Mouse (Mus musculus) layer of hippocampus, postnatal 10 days (tissue): ENCODE measurements around the gene Atp6v1fnb. TPM values are rescaled to one million over a fixed set of nuclear protein-coding genes. Genes with fewer than 3 reads are reported as not detected.

Experiments used
- DNase-seq, 2 experiments: peaks; one replicate each; pipeline ENCODE4 v3.0.0; 2021; ENCODE audit warnings: low spot score in 2 of 2
- total RNA-seq, 2 experiments: library from RNA; stranded (reverse); gene quantifications; 2 replicates each; pipeline ENCODE4 v1.2.3; 2021

Gene Atp6v1fnb
- total RNA-seq, 2 experiments from 2014 or later, result not detected

- DNase-seq, result no peak
Measured at GRCm38 (mm10) chr6:29522626-29523300, 51.5 kb downstream of the Atp6v1fnb start.

Other genes starting within 250 kb of the Atp6v1fnb start
- gene Hilpda, start 198.9 kb upstream of the Atp6v1fnb start, total RNA-seq, result 1 to 10 TPM; 7.3 to 7.6 TPM
- gene Fam71f2, start 191.8 kb upstream of the Atp6v1fnb start, total RNA-seq, result not detected
- not detected for gene Fam71f1, start 152.3 kb upstream of the Atp6v1fnb start, total RNA-seq
- 100 to 1,000 TPM; 105 to 109 TPM for gene Calu, start 123.4 kb upstream of the Atp6v1fnb start, total RNA-seq
- 1 to 10 TPM in 1 of 2 experiments, under 1 TPM in 1; 0.54 to 1.1 TPM for gene Opn1sw, start 83.0 kb upstream of the Atp6v1fnb start, total RNA-seq
- gene Ccdc136, start 75.1 kb upstream of the Atp6v1fnb start, total RNA-seq, result 10 to 100 TPM; 60.7 to 66.7 TPM
- 1 to 10 TPM; 4.0 to 4.4 TPM for gene Flnc, start 38.2 kb upstream of the Atp6v1fnb start, total RNA-seq
- gene Atp6v1f, start 3.7 kb upstream of the Atp6v1fnb start, total RNA-seq, result 100 to 1,000 TPM; 221 to 225 TPM
- gene Kcp, start 36.5 kb downstream of the Atp6v1fnb start, total RNA-seq, result 10 to 100 TPM; 10.0 to 14.4 TPM
- 1 to 10 TPM; 3.1 to 3.4 TPM for gene Irf5, start 55.2 kb downstream of the Atp6v1fnb start, total RNA-seq
- gene Tnpo3, start 138.4 kb downstream of the Atp6v1fnb start, total RNA-seq, result 10 to 100 TPM; 71.5 to 72.2 TPM
- gene Tspan33, start 222.8 kb downstream of the Atp6v1fnb start, total RNA-seq, result 10 to 100 TPM; 22.0 to 23.0 TPM